Mouse (Mus musculus) testis, adult 2 months (tissue): ENCODE measurements around the gene Zfp273.

Source experiments
- CTCF ChIP-seq: fragments of 200-500 bp; IDR thresholded peaks from 2 replicates; pipeline ENCODE4 v1.5.1; 2012; ENCODE audit warnings: low read depth, mild to moderate bottlenecking, inconsistent platforms, low read length, moderate library complexity; ENCODE audit not compliant: control insufficient read depth, insufficient read depth, insufficient replicate concordance
- POLR2A ChIP-seq: fragments of 200-500 bp; IDR thresholded peaks from 2 replicates; pipeline ENCODE4 v1.6.1; 2012; ENCODE audit warnings: low read depth, mild to moderate bottlenecking, inconsistent platforms, low read length, moderate library complexity; ENCODE audit not compliant: control insufficient read depth

DNA sequence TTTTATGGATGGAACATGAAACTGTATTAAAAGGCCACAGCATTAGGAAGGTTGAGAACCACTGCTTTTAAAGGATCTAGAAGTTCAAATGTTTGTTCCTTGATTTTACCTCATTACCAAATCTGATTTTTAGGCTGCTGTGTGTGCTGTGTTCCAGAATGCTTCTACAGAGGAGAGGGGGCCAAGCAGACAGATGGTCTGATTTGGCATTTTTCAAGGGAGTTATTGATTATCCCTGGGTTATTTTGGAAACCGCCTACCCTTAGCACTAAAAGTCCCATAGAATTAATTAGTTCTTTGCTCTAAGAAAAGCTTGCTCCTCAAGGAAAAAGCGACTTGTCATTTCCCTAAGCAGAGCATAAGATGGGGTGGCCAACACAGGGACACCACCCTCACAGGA lies 40.4 kb downstream of the Zfp273 start:
- no peak for TF ChIP-seq CTCF
- no peak for TF ChIP-seq POLR2A
